Mouse (Mus musculus) C2C12 (cell line): ENCODE results near the gene Pdhx.

Experiments
- CEBPB ChIP-seq: IDR thresholded peaks from one replicate; pipeline ENCODE4 v1.6.1; 2011; ENCODE audit warnings: low read depth, mild to moderate bottlenecking, control low read depth, moderate library complexity
- CTCF ChIP-seq: IDR thresholded peaks from one replicate; pipeline ENCODE4 v1.5.1; 2011; ENCODE audit not compliant: control insufficient read depth, insufficient read depth, insufficient read length
- USF1 ChIP-seq: IDR thresholded peaks from one replicate; pipeline ENCODE4 v1.6.1; 2011; ENCODE audit warnings: low read depth, mild to moderate bottlenecking, control low read depth, moderate library complexity

DNA sequence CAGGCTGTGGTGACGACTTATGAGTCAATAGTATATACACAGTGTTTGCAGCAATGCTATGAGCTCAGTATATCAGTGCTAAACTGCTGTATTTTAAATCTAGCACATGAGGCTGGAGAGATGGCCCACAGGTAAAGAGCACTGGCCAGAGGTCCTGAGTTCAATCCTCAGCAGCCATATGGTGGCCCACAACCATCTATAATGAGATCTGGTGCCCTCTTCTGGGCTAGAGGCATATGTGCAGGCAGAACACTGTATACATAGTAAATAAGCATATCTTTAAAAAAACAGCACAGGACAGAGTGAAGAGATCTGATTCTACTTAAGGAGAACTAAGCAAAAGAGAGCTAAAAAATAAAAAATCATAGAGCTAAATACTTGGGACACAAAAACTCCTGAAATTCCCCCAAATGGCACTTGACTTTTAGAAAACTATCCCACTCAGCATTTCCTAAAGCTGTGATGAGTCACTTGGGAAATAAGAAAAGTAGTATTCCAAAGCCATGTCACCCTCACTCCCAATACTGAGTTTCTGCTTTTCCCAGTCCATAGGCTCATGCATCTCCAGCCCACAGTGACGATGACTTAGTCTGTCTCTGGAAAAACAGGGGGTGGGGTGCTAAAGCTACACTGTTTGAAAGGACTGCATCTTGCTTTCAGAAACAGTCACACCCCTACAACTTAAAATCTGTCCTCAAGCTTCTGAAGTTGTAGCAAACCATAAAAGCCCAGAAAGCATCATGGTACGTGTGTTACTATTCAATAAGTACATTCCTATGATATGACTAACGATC lies 60.3 kb downstream of the Pdhx start:
- TF ChIP-seq CTCF (no peak), CEBPB (no peak), USF1 (no peak)
